Mouse (Mus musculus): ENCODE data around the gene Arrb1. TPM values are rescaled to one million over a fixed set of nuclear protein-coding genes. Genes with fewer than 3 reads are reported as not detected.

The Arrb1 gene
- polyA plus RNA-seq, 1 experiment from 2014 or later: 9.8 TPM

MicroRNA genes within 50 kb of the gene (microRNA counts, 519-probe panel; counts per million panel counts)
- microRNA mmu-miR-326: not detected

Small RNA genes within 50 kb of the gene (microRNA-seq; reads per million reads assigned to microRNA genes)
- gene Mir326: 51.2 reads per million, percentile 42 among the genes with 10 or more reads in this experiment

Other genes starting within 250 kb of the Arrb1 start
- 789 and 882 TPM in 2 replicates for gene Serpinh1, start 182.2 kb upstream of the Arrb1 start, polyA plus RNA-seq (2016; fragmentation: Nextera tagmentation; extraction: Ambion mirVana)
- 23.5 and 28.2 TPM in 2 replicates for gene Gdpd5, start 154.1 kb upstream of the Arrb1 start, polyA plus RNA-seq (2016; fragmentation: Nextera tagmentation; extraction: Ambion mirVana)
- gene Klhl35, start 69.5 kb upstream of the Arrb1 start, polyA plus RNA-seq (2016; fragmentation: Nextera tagmentation; extraction: Ambion mirVana): 2.9 and 10.0 TPM in 2 replicates
- gene Rps3, start 51.7 kb upstream of the Arrb1 start, polyA plus RNA-seq (2016; fragmentation: Nextera tagmentation; extraction: Ambion mirVana): 681 and 788 TPM in 2 replicates
- 0.32 and 0.79 TPM in 2 replicates for gene Tpbgl, start 91.6 kb downstream of the Arrb1 start, polyA plus RNA-seq (2016; fragmentation: Nextera tagmentation; extraction: Ambion mirVana)
- 2.1 and 3.2 TPM in 2 replicates for gene Slco2b1, start 175.9 kb downstream of the Arrb1 start, polyA plus RNA-seq (2016; fragmentation: Nextera tagmentation; extraction: Ambion mirVana)
- gene Olfr520, start 194.8 kb downstream of the Arrb1 start, polyA plus RNA-seq (2016; fragmentation: Nextera tagmentation; extraction: Ambion mirVana): not detected in 2 replicates
- gene Olfr521, start 228.0 kb downstream of the Arrb1 start, polyA plus RNA-seq (2016; fragmentation: Nextera tagmentation; extraction: Ambion mirVana): not detected in 2 replicates